Mouse (Mus musculus): ENCODE measurements at regions not wholly inside any gene's neighbourhood (a gene's known extent, or its start where the extent isn't known, plus 50 kb on each side); places are given as distances from the start of the nearest gene placed in this dataset.
A peak's percentile ranks its signal among the peaks of the same experiment; 100 is the strongest.
"Not testable (repeated sequence)": the region's sequence is repeated elsewhere in the genome, so short reads cannot be mapped to it uniquely, and the experiment has no call there.

DNA sequence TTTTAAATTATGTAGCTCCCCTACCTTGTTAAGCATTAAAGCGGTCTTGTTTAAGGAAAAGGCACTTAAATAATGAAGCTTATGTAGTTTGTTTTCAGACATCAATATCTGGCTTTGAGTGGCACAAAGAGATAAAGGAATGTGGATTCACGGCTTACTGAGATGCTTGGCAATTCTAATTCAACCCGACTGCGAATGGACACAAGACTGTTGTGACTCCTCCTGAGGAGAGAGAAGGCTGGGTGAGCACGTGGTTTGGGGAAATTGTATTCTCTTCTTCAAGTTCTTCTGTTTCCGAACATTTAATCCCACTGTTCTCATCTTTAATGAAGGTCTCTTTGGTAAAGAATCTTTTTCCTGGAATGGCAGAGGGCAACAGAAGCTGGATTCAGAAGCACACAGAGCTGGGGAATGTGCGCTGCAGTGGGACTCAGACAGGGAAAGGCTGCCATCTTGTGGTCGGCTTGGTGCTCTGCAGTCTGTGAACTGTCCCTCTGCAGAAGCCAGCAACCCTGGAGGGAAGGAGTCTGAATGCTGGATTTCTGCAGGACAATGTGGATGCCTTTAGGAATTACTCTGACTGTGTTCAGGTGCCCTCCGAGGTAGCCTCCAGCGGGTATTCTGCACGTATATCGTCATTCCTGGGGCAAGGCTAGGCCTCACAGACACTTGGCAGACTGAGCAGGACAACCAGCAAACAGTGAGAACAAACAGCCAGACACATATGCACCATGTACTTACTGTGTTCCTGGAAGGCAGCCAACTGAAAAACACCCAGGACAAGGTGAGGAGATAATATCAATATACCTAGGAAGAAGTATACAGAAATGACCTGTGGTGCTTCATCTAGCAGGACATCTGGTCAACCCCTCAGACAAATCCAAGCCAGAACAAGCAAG lies 54.0 kb upstream of the Pax1 start:
- peak; percentile 33 for DNase-seq (ENCODE audit: low read depth)

DNA sequence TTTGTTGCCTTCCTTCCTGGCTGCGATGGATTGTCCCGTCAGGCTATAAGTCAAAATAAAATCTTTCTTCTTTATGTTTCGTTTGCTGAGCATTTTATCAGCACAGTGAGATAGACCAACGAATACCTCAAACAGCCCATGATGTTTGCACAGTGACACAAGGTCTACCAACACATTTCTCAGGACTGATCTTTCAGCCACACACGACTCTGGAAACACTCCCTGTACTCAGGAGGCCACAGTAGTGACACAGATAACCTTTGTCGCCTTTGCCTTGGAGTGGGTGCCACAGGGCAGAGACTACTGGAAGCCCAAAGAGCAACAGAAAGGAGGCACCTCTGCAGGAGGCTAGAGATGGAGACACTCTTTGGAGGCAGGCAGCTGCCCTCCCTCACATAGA lies 55.0 kb upstream of the Pax1 start:
- no peak for DNase-seq (ENCODE audit: low read depth)

DNA sequence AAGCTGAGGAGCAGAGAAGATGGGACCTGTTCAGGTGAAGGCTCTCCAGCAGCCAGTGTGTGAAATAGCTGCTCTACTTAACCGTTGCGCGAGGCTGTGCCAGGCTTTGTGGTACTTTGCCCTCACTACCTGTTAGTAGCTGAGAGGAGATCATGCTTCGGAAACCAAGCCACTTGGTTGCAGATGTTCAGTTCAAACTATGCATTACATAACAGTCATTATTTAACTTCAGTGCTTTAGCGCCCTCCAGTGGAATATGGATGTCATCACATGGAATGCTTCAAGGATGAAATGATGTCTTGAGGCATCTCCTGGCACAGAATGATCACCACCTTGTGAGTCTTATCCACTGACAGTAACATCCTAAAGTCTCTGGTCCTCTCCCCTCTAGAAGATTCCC lies 56.5 kb upstream of the Pax1 start:
- peak; percentile 30 for DNase-seq (ENCODE audit: low read depth)

DNA sequence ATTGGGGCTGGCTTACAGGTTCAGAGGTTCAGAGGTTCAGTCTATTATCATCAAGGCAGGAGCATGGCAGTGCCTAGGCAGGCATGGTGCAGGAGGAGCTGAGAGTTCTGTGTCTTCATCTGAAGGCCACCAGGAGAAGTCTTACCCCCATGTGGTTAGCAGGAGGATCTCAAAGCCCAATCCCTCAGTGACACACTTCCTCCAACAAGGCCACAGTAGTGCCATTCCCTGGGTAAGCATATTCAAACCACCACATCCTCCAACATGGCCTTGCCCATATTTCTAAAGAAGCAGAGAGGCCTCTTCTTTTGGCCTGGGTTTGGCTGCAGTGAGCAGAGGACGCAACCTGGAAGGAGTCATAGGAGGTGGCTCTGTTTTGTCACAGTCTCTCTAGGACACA lies 61.2 kb upstream of the Pax1 start:
- no peak for DNase-seq (ENCODE audit: low read depth)

DNA sequence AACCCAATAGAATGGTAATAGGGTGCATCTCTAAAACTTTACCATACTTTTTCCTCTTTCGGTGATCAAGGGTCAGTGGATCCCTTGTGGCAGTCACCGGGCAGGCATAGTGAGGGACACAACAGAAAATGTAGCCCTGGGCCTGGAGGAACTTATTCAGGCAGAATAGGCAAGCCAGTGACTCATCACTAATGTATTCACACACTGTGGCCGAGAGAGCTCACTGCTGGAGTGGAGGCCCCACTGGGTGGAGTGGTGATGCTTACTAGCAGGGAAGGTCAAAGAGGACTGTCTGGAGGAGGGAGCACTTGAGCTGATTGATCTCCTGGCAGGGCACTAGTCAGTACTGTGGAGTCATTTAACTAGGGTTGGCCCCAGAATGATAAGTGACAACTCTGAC lies 62.4 kb upstream of the Pax1 start:
- DNase-seq (ENCODE audit: low read depth) = no peak

DNA sequence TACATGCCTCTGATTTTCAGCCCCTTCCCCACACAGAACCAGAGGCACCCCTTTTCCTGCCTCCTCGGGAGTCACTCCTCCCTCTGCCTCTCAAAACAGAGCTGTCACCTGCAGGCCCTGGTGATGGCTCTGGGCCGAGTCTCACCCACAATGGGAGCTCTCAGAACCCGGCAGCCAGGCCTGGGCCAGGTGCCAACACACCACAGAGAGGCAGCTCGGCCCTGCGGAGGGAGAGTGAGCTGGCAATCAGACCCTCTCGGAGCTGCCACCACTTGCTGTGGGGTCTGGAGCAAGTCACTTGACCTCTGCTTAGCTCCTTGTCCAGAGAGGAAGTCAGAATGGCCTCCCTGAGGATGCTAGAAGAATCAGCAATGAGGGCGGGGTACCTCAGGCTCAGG lies 63.2 kb upstream of the Pax1 start:
- DNase-seq (ENCODE audit: low read depth) = no peak

DNA sequence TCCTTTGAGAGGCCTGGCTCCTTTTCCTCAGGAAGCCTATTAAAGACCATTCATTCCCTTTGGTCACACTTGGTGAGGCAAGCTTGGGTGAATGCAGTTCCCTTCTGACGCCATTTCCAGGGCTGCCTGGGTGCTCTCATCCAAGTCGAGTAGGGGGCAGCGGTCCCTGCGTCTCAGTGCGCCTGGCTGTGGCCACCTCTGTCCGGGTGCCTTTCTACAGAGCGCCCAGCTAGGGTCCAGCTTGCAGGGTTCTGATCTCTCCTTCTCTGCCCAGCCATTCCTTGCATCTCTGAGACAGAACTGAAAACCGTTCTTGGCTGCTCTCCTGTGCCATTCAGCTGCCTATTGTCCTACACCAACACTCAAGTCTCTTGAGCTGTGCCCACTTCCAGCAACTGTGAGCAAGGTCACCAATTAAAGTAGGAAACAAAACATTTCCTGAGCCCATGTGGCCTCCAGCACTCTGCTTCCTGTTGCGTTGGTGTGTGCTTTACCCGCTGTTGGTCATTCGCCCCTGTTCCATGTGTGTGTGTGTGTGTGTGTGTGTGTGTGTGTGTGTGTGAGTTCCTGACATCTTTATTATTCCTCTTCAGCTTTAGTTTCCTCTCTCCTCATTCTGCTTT lies 63.7 kb upstream of the Pax1 start:
- DNase-seq (ENCODE audit: low read depth) = no peak

DNA sequence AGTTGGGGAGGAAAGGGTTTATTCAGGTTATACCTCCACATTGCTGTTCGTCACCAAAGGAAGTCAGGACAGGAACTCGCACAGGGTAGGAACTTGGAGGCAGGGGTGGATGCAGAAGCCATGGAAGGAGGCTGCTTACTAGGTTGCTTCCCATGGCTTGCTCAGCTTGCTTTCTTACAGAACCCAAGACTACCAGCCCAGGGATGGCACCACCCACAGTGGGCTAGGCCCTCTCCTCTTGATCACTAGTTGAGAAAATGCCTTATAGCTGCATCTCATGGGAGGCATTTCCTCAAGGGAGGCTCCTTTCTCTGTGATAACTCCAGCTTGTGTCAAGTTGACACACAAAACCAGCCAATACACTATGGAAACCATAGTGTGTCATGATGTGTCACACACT lies 66.8 kb upstream of the Pax1 start:
- DNase-seq (ENCODE audit: low read depth) = not testable (repeated sequence)

DNA sequence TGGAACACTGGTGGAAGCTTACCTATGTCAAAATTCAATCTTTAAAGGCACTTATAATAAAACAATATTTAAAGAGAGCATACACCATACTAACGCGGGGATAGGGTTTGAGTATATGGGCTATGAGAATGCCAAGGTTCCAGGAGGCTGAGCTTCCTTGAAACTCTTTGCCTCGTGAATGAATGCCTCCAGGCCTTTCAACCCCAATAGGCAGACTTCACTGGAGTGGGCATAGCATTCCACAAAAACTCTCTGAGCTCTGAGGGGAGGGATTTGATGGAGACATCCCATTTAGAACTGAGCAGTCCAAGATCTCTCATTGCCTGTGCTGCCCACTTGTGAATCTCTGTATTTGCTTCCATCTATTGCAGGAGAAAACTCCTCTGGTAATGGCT lies 68.4 kb upstream of the Pax1 start:
- DNase-seq (ENCODE audit: low read depth) = no peak

DNA sequence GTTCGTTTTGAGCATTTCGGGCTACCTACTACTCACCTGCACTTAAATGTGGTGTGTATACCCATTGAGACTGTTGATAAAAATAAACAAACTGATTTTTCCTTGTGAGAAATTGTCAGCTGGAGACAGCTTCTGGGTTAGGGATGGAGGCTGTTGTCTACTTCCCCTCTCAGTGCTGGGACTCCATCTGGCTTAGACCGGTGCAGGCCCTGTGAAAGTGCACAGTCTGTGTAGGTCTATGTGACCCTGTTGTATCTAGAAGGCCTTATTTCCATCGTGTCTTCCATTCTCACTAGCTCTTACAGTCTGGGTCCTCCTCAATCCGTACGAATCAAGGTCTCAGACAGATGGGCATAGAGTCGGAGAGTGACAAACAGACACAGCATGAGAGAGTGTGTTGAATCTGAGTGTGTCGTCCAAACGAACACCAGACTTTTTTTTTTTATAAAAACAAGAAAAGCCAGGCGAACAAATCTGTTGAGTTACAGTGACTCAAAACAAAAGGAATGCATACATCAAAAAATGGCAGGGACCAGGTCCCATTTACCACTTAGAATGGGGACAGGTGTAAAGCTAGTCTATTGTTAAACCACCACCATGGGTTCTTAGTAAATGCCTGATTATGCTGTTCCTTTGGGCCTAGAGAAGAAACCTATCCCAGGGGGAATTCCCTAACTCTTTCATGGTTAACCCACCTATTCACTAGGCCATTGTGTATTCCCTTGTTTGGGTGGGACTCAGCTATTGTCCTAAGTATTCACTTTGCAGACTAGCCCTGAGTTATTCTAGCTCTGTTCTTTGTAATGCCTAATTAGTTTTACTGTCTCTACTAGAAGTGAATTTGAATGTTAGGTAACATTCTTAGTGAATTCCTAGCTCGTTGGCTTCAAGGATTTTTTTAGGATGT lies 69.1 kb upstream of the Pax1 start:
- no peak for DNase-seq (ENCODE audit: low read depth)

DNA sequence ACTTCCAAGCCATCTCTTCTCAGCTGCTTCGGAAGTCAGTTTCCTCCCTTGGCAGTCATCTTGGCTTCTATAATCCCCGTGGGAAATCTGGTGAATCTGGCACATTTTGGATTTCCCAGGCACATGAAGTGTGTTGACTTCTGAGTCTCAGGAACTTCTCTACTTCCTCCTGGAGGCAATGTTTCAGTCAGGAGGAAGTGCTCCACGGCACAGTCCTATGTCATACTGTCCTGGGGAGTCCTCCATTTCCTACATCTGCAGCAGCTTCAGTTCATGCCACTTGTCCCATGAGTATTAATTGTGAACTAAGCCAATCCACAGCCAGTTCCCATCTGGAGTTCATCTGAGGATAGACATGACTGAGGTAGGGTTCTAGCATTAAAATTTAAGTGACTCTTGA lies 78.3 kb upstream of the Pax1 start:
- DNase-seq (ENCODE audit: low read depth) = no peak

DNA sequence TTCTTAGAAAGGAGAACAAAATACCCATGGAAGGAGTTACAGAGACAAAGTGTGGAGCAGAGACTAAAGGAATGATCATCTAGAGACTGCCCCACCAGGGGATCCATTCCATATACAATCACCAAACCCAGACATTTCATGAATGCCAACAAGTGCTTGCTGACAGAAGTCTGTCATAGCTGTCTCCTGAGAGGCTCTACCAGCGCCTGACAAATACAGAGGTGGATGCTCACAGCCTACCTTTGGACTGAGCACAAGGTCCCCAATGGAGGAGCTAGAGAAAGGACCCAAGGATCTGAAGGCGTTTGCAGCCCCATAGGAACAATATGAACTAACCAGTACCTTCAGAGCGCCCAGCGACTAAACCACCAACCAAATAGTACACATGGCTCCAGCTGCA lies 83.6 kb upstream of the Nkx2-2 start:
- DNase-seq (ENCODE audit: low read depth) = no peak

DNA sequence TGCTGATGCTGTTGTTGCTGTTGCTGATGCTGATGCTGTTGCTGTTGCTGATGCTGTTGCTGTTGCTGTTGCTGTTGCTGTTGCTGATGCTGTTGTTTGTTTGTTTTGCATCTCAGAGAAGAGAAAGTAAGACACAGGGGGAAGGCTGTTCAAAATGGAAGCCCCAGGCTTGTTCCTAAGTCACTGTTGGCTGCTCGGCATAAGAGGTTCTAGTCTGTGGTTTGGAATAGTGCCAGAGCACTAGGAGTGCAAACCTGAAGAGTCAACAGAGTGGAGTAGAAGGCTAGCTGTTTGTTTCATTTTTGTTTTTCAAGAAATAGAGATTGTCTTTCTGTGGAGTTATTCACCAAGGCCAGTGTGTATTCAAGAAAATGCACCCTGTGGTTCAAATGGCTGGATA lies 75.1 kb upstream of the Nkx2-2 start:
- DNase-seq (ENCODE audit: low read depth) = no peak

DNA sequence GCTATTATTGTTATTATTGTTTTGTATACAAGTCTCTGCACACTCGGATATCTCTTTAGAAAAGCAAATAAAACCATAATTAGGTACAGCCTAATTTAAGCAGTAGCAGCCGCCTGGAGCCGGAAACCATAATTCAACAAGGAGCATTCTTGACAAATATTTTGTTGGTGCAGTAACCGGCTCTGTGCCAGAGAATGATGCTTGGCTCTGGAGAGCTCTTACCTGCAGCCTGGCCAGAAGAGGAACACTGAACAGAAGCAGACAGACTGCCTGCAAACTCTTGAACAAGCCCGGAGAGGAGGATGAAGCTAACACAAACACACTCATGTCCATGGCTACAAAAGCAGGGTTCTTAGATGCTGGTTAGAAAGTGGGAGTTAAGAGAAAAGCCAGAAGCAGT lies 73.9 kb upstream of the Nkx2-2 start:
- no peak for DNase-seq (ENCODE audit: low read depth)

DNA sequence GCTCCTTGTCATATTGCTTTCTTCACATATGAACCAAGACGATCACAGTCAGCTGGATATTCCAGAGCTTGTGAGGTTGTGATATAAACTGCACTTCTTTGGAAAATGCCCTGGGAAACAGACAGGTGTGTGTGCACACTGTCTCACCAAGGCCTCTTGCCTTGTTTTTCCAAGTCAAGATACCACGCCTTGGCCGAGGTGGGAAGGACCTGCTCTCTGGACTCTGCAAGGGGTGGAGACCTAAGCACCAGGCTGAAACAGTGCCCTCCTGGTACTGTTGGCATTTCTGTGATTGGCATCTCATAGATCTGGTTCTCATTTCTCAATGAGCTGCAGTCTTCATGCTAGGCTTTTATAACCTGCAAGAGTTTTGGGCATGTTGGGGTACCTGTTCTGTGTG lies 73.2 kb upstream of the Nkx2-2 start:
- DNase-seq (ENCODE audit: low read depth) = no peak

DNA sequence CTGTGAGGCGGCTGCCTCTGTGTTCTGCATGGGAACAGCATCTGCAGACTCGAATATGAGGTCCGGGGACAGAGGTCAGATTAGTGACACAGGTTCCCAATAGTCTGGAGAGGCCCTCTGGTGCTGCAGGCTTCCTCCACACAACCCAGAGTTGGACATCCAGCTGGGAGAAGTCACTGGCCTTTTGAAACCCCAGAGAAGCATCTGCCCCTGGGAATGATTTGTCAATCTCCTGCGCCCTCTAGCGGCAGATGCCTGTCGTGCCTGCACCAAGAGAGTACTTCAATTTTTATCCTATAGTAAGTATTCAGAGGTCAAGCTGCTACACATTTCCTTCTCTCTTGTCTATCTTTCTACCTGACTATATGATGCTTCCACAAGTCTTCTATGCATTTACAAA lies 62.7 kb upstream of the Nkx2-2 start:
- peak; percentile 34 for DNase-seq (ENCODE audit: low read depth)

DNA sequence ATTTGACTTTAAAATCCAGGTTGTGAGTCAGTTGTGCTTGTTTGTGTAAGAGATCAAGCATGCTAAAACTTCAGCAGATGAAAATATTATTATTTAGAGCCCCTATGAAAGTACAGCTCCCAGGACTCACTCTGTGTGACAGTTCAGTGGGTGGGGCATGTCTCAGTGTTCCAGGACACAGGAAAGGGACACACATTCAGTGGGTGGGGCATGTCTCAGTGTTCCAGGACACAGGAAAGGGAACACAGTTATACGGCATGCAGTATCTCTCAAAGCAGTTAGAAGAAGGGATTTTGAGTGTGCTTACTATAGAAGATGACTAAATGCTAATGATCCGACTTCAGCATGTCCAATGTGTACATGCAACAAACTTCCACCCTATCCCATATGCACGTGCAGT lies 60.9 kb upstream of the Nkx2-2 start:
- no peak for DNase-seq (ENCODE audit: low read depth)

DNA sequence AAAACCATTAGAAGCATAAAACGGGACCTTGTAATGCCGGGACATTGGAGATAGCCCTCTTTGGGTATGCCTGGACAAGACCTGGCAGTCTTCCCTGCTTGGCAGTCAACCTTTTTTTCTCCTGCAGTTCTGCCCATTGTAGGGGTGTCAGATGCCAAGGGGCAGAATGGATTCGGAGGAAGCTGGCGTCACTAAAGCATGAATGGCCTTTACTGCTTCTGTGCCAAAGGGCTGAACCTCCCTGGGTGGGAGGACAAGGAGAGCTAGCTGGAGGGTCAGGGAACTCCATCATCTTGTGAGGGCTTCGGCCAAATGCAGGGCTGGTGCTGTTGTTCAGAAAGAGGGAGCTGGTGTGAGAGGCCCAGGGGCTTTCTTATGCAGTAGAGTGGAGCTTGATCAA lies 60.1 kb upstream of the Nkx2-2 start:
- DNase-seq (ENCODE audit: low read depth) = no peak

DNA sequence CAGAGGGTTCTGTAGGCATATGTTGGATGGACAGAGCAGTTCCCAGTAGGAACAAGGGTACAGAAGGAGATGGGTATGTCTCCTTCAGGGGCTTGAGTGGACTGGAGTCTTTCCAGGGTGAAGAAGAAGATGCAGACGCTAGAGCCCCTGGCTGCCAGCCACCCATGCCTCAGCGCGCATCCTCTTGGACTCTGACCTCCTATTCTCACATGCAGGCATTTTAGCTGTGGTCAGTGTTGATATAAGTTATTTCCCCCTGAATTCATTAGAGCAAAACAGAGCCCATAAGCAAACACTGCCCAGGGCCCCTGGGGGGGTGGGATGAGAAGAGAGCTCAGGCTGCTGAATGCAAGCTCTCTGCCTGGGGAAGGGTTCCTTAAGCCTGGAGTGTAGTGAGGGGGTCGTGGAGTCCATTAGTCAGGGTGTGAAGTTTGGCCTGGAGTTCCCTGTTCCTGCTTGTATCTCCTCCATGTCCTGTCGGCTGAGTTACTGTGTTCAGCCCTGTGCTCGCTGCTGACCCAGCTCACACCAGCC lies 54.0 kb upstream of the Nkx2-2 start:
- no peak for DNase-seq (ENCODE audit: low read depth)

DNA sequence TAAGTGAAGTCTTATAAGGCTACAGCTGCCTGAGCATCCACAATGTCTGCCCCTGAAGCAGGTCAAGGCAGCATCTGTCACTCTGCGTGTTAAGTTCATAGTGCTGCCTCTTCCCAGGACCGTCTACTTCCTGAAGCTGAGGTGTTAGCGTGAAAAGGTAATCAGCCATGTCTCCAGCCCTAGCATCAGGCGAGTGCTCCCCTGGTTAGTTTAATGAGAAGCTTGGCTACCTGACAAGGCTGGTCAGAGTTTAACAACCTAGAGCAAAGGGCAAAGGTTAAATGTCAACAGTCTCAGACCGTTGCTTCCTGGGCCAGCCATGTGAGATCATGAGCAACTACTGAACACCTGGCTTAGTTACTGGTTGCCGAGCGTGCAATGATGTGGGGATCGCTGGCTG lies 53.2 kb upstream of the Nkx2-2 start:
- no peak for DNase-seq (ENCODE audit: low read depth)

DNA sequence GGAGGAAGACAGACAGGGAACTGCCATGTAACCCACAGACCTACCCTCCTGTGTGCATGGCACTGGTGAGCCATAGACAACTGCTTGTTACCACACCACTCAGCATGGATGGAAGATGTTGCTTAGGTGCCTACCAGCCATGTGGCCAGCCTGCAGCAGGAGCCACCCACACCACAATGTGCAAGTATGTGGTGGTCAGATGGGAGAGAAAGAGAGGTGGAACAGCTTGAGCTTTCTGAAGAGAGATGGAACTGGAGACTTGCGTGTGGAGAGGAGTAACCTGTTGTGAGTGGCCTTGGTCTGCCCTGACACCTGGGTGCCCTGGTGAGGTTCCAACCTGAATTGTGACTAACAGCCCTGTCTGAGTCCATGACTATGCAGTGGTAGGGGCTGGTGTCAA lies 50.4 kb upstream of the Nkx2-2 start:
- no peak for DNase-seq (ENCODE audit: low read depth)
